Mouse (Mus musculus): Measurements from ENCODE around the gene Zdhhc21.

The Zdhhc21 gene

DNA sequence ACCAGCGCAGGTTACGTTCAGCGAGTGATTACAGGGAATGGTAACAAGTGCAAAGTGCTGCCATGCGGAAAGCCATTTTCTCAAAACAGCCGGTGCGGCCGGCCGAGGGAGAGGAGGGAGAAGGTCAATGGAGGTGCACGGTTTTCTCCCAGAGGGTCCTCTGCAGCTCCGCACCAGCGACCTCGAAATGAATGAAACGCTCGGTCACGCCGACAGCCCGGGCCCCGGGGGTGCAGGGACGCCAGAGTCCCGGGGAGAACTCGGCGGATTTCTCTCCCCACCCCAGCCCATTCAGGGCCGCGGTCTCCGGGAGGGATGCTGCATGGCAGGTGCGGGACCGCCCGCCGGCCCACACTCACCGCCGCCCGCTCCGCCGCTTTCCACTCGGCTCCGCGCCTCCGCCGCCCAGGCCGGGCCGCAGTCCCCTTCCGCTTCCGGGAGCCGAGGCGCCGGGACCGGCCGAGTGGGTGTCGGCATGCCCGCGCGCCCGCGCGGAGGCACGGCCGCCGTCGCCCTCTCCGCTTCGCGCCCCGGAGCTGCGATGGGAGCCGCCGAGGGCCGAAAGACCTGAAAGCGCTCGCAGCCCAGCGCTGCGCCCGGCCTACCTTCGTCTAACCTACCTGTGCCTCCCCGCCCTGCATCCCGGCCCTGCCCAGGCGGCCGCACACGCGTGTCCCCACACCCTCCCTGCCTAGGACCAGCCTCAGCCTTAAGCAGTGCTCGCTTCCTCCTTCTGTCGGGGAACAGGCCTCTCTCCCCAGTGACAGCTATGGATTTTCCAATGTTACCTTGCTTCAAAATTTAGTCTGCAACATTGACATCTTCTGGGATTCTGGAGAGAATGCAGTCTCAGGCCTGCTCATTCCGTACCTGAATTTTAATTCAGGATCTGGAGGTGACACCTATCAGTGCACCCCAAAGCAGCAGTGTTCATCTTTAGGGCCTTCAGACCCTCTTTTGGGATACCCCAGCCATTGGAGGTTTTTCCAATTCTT, at the start of gene Zdhhc21:
Gene Zdhhc21 (minus strand): TSS at position 828 of the 995 bp plus-strand sequence.
- in situ Hi-C loops (cut with MboI, MseI) = loop anchor here (10.0 kb wide), 1 partner anchor 445 kb away; no protein-coding TSS in a partner anchor

DNA sequence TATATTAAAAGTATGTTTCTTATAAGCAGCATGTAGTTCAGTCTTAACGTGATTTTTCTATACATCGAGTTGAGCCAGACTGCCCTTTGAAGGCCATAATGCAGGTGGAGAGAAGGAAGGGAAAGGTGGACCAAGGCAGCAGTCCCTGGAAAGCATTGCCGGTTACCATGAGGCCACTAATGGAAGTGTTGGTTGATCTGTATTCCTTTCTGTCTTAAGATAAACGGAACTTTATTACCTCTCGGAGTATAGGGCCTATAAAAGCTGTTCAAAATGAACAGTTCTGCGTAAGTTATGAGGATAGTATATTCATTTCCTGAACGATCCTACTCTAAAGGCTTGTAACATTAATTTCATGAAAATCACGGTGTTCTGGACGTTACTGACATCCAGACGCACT, 35.5 kb upstream of the Zdhhc21 start:
- in situ Hi-C loops (cut with MboI, MseI) = no loop called here

DNA sequence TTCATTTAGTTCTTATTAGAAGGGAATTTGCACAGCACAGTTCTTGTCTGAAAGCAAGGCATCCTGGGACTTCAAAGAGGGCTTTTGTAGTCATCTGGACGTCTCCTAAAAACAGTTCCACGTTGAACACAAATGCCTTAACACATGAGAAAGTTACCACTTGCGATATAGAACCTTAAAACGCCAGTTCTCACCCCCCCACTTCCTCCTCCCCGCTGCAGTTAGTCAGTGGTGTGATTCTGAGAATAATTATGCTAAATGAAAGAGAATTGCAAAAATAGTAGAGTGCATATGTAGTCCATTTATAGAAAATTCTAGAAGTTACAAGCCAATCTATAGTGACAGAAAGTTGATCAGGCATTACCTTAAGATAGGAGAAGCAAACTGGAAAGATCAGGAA, 32.5 kb upstream of the Zdhhc21 start:
- in situ Hi-C loops (cut with MboI, MseI) = no loop called here

DNA sequence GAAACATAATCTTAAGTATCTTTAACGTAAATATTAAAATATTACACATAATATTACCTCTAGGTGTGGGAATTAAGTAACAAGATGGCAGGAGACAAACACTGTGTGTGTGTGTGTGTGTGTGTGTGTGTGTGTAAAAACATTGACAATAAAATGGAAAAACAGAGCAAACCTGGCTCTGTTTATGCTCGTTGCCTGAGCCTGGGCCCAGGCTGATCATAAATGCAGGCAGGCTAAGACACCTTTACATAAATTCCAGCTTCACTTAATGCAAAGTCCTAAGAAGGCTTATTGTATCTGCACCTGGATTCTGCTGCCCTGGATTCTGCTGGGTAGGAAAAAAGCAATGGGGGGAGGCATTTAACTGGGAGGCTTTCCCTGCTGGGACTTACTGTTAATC, 31.8 kb upstream of the Zdhhc21 start:
- in situ Hi-C loops (cut with MboI, MseI) = no loop called here

DNA sequence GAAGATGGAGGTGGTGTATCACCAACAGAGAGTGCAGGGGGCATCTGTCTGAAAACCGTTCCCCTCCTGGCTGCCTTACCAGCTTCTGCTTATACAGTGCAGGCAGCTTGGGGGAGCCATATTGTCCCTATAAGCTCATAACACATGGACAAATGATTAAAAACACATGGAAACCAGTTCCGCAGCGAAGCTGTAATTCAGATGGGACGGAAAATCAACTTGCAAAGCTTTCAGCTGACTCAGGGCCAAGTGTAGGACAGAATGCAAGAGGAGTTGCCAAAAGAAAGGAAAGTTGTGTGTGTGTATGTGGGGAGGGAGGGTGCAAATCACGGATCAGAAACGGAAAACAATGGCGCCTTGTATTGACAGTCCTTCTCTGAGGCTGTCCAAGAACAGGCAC, 31.3 kb upstream of the Zdhhc21 start:
- in situ Hi-C loops (cut with MboI, MseI) = no loop called here

DNA sequence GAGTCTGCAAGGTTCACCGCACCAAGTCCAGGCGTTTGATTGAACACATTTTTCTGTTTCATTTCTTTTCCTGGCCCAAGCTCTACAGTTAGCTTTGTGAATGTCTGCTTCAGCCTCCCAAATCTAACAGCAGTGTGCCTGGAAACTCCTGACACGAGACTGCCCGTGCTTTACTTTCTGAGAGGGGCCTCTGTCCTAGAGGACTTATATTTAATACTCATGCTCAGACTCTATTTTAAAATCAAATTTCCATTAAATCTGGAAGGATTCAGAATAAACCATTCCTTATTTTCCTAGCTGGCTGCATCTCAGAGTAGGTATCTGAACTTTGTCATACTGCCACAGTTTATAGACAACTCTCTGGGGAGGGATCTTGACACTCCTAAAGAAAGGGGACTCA, 30.8 kb upstream of the Zdhhc21 start:
- in situ Hi-C loops (cut with MboI, MseI) = no loop called here

DNA sequence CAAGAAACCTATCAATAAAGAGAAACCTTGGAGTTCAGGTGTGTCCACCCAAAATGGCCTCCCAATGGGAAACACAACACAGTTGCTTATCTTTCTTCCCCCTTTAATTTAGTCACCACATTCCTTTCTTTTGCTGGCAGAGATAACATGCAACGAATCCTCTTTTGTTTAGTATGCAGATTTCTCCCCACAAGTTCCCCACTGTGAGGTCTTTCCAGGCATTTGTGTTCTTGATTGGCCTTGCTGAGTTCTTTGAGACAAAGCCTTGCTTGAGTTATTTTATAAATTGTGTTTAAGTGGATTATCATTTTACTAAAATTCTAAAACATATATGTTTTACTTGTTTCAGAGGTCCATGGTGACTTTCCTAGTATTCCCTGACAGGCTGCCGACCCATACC, 26.4 kb upstream of the Zdhhc21 start:
- in situ Hi-C loops (cut with MboI, MseI) = loop anchor here (10.0 kb wide), 1 partner anchor 659 kb away; no protein-coding TSS in a partner anchor

DNA sequence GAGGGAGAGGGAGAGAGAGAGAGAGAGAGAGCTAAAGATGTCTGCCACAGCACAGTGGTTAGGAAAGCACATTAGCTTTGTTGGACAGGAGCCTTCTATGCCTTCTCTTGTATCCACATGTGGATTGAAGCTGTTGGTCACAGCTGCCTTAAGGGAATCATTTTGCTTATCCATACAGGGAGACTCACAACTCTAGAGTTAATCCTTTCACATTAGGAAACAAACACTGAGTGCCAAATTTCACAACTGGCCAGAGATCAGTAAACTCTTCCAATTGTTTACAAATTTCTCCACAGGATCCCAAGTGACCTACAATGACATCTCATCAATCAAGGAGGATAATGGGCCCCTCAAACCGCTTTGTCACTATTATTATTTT, 25.8 kb upstream of the Zdhhc21 start:
- in situ Hi-C loops (cut with MboI, MseI) = loop anchor here (10.0 kb wide), 1 partner anchor 659 kb away; no protein-coding TSS in a partner anchor

DNA sequence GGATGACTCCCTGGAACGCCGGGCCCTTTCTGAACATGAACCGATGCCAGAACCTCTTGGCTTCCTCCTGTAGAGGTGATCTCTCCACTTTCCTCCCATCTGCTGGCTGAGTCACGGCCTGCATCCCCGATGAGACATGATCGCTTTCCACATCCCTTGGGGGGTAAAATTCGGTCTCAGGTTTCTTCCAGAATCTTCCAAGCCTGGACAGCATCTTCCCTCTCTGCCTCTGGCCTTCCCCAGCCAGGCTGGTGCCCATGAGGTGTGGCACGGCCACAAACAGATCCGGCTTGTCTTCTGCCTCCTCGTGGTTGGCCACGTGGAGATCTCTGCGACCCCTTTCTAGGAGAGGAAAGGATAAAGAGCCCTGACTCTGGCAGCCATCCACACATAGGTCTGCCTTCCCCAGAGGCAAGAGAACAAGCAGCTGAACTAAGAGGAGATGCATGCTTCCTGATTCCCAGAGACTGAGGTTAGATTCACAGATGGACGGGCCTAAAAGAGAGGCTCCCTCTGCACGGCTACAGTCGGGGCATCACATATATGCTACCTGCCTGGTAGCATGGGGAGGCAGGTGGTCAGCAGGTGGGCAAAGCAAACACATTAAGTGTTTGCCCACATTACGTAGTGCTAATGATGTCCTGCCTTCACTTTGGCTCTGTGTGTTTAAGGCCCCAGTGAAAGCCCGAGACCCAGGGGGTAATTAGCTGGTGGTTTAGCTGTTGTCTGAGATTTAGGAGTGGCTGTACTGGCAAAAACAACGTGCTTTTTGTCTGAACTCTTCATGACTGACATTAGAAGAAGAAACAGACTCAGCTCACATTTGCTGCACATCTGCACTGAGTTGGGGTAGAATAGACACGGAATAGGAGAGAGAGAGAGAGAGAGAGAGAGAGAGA, 25.1 kb upstream of the Zdhhc21 start, which contains the start of gene Cer1:
Gene Cer1 (minus strand): TSS at position 513 of the 899 bp plus-strand sequence.
- in situ Hi-C loops (cut with MboI, MseI) = loop anchor here (10.0 kb wide), 1 partner anchor 660 kb away; no protein-coding TSS in a partner anchor

DNA sequence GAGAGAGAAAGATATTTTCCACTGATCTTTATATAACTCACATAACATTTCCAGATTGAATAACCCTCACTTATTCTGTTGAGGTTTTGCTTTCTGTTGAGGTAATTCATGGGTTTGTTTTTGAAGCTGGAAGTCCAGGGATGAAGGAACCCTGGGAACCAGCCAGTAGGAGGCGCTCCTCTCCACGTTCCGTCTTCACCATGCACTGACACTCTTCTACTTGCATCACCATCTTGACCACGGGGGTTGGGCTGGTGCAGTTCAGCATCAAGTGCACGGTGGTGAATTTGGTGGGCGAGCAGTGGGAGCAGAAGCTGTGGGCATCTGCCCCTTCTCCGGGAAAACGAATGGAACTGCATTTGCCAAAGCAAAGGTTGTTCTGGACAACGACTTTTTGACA, 22.7 kb upstream of the Zdhhc21 start:
- in situ Hi-C loops (cut with MboI, MseI) = loop anchor here (10.0 kb wide), 1 partner anchor 662 kb away; no protein-coding TSS in a partner anchor

DNA sequence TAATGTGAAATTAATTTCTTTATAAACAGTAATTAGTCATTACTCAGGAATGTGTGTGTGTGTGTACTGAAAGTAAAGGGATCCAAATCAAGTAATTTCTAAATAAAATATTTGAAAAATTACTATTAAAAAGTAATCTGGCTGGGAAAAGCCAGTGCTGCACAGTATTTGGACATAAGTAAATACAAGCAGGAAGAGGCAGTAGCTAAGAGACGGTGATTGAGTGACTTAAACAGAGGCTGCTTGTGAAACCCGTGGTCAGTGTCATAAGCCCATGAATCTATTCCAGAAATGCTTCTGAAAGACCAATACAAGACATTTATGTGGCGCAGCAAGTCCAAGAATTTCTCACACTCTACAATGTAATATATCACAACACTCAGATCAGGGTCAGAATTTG, 21.6 kb upstream of the Zdhhc21 start:
- in situ Hi-C loops (cut with MboI, MseI) = loop anchor here (10.0 kb wide), 1 partner anchor 663 kb away; no protein-coding TSS in a partner anchor

DNA sequence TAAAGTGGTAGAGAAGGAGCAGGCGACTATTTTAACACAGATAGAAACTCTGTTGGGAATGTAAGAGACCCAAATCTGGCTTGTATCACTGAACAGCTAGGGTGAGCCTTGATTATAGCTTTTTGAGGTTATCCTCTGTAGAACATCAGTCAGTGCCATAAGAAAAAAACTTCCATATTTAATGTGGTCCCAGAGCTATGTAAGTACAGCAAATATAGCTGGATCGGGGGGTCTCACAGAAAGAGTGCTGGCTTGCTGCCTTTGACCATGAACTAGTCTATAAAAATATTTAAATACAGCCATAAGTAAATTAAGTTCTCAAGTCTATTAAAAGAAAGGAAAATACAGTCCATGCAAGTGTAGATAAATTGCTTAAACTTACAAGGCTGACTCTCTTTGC, 20.5 kb upstream of the Zdhhc21 start:
- in situ Hi-C loops (cut with MboI, MseI) = loop anchor here (10.0 kb wide), 1 partner anchor 665 kb away; no protein-coding TSS in a partner anchor

DNA sequence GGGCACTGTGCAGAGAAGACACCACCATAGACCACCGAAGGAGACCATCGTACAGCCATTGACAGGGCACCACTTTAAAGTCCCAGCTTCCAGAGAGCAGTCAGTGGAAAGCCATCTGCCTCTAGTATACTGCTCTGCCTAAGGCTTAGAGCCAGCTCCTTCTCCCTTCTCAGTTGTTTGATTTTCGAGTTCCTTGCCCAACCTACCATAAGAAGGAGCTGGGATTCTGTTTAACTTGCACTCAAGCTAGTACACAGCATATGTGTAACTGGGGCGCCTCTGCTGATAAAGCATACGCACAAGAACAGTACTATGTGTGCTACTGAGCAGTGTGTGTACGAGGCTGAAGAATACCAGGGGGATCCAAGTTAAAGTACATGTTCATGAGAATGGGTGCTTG, 19.4 kb upstream of the Zdhhc21 start:
- in situ Hi-C loops (cut with MboI, MseI) = no loop called here

DNA sequence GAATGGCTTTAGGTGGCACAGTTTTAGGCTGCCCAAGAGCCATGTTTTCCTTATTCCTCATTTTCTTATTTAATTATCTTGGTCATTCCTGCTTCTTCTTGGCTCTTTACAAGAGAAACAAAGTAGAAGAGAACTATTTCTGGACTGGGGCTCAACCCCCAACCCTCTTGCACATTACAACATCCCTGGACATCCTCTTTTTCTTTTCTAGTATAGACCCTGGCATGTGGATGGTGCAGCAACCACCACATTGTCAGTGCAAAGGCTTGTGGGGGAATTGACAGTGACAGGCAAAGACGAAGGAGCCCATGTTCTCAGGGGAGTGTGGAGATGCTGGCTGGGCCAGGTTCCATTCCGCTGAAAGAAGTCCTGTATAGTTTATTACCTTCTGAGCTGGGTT, 16.9 kb upstream of the Zdhhc21 start:
- in situ Hi-C loops (cut with MboI, MseI) = no loop called here

DNA sequence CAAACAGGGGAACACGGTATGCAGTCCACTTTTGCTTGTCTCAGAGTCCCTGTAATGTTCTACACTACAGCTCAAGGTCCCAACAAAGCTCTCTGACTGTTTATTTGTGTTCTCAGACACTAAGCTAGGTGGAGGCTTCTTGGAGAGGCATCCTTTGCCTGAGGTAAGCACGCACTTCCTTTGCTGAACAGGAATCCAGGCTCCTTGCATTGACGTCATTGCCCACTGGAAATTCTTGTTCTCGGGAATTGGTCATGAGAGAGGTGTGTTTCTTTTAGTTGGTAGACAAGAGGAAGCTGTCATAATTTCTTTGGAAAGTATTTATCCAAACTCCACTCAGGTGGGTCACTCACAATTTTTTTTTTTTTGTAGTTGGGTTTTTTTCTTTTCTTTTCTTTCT, 15.8 kb upstream of the Zdhhc21 start:
- in situ Hi-C loops (cut with MboI, MseI) = no loop called here

DNA sequence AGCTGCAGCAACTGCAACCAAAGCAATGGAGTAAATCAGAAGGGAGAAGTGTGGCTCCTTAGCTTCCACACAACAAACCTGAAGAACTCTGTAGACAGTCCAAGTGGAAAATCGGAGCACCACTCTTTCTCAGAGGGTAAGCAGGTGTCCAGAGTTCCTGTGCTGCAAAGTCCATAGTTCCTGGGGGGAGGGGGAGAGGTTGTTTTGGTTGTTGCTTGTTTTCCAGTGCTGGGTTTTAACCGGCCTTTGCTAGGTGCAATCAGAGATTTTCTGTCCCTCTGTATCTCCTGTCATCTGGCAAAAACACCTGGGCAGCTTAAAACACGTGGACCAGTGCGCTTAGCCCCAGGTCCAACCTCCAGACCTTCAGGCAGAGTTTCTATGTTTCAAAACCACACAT, 15.0 kb upstream of the Zdhhc21 start:
- in situ Hi-C loops (cut with MboI, MseI) = no loop called here

DNA sequence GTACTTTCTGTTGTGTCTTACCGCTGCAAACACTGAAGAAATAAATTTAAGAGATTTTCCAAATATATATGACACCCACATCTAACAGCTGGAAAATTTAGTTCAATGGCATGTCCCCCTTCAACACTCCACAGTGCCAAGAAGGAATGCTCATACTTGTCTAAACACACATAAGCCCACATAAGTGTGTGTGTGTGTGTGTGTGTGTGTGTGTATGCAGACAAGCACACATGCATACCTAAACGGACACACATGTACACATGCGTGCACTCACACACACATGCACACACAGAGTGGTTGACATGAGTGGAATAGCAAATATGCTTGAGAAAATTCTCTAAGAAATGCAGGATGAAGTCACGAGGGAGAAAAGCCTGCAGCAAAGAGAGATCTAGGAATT, 12.8 kb upstream of the Zdhhc21 start:
- in situ Hi-C loops (cut with MboI, MseI) = no loop called here

DNA sequence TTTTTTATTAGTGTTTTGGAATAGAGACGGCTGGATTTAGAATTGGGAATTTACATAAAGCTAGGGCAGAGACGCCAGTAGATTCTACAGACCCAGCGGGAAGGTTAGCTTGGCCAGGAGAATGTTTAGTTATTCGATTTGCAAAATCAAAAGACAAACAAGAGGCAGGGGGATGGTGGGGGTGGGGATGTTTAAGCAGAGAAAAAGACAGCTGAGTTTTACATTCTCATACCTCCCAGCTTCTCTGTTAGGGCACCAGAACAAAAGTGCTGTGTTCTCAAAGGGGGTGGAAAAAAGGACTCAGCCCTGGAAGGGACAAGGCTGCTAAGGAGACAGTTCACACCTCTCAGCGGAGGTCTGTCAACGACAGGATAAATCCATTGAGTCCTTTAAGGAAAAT, 12.4 kb upstream of the Zdhhc21 start:
- in situ Hi-C loops (cut with MboI, MseI) = no loop called here

DNA sequence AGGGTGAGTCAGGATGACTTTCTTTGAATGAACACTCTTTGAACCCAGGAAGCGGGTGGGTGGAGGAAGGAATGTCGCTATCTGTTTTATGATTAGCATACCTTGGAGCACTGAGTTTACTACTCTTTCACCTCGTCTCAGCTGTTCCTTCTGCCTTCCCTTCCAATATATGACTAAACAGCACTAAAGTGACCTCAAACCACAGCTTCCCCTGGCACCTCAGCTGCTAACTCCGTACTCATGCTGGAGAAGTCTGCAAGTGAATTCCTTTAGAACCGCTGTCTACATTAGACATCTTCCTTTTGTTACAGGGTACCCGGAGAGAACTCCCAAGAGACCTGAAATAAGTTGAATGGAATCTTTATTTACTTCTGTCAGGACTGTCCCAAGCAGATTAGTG, 11.2 kb upstream of the Zdhhc21 start:
- in situ Hi-C loops (cut with MboI, MseI) = no loop called here

DNA sequence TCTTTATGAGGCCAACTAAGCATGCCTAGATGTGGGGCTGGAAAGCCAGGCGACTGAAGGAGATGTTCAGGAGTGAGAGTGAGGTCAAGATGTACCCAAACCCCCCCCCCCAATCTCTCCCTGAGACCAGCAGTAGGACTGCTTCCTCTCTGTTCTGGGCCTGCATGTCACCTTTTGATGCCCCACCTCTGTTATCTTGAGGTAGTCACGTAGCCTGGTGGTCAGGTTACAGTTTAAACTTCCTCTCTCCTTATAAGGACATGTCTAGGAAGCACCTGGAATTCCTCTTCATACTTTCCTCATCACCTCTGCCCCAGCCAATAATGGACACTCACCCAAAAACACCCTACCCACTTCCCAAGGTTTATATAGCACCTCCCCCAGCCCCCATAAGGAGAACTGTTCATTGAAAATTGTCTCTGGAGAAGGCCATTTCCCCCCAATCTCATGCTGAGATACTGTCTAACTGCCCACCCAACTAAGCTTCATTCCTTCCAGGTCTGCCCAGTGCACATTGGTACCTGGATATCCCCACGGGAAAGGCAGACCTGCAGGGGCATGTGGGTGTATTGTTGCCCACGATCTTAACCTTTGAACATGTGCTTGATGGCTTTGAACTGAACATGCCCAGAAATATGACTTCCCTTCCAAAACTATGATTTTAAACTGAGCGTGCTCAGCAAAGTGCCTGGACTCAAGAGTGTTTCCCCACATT, 8.1 kb upstream of the Zdhhc21 start:
- in situ Hi-C loops (cut with MboI, MseI) = no loop called here

DNA sequence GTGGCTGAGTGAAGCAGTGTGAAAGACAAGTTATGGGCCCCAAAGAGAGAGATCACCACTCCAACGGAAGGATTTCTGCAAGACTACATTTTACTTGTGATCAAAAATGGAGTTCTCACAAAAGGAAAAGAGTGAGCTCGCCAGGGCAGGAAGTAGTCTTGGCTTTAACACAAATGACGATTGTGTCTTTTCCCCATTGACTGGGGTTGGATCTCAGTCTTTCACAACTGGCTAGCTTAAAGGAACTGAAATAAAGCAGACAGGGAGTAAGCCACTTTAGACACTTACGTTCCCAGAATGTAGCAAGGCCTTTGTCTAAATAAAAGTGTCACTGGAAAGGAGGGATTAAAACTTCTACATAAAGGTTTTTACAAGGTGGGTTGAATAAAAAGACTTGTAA, 7.4 kb upstream of the Zdhhc21 start:
- in situ Hi-C loops (cut with MboI, MseI) = no loop called here
